Mouse (Mus musculus) erythroblast, embryonic 14.5 days (primary cell): ENCODE data around the gene 5730480H06Rik. TPM values are rescaled to one million over a fixed set of nuclear protein-coding genes. Genes with fewer than 3 reads are reported as not detected.

ENCODE experiments used
- H3K27me3 ChIP-seq: 2 replicates; pipeline ENCODE4 v1.6.1; 2012; ENCODE audit warnings: inconsistent platforms; ENCODE audit not compliant: control insufficient read depth
- H3K36me3 ChIP-seq: 2 replicates; pipeline ENCODE4 v1.6.1; 2012; ENCODE audit warnings: mild to moderate bottlenecking, inconsistent platforms; ENCODE audit not compliant: control insufficient read depth
- H3K4me1 ChIP-seq: 2 replicates; pipeline ENCODE4 v1.6.1; 2012; ENCODE audit warnings: inconsistent platforms; ENCODE audit not compliant: control insufficient read depth
- H3K4me3 ChIP-seq: replicated peaks from 2 replicates; pipeline ENCODE3; 2012; ENCODE audit warnings: moderate library complexity, mild to moderate bottlenecking, inconsistent platforms
- H3K9me3 ChIP-seq: 2 replicates; pipeline ENCODE4 v1.6.1; 2012; ENCODE audit warnings: low read length, inconsistent platforms, mixed read lengths; ENCODE audit not compliant: control insufficient read depth
- GATA1 ChIP-seq: IDR thresholded peaks from 2 replicates; pipeline ENCODE4 v1.6.1; 2012; ENCODE audit warnings: low read length, inconsistent platforms, mixed read lengths
- TAL1 ChIP-seq: IDR thresholded peaks from 3 replicates; pipeline ENCODE4 v1.6.1; 2012; ENCODE audit warnings: low read length, inconsistent platforms, mixed read lengths
- polyA plus RNA-seq: library from polyadenylated mRNA; stranded (reverse); fragments of >175 nt; gene quantifications from 2 replicates; pipeline ENCODE4 v1.2.3, GENCODE M21; 2012

The 5730480H06Rik gene
- polyA plus RNA-seq, 1 experiment, result 0.10 TPM

- TF ChIP-seq TAL1 (no peak), GATA1 (no peak)
- no peak overlapping the region for H3K4me3 ChIP-seq
- H3K27me3 ChIP-seq, result no peaks in the 10 kb centered on the region
- H3K36me3 ChIP-seq, result no peaks in the 10 kb centered on the region
- no peaks in the 10 kb centered on the region for H3K9me3 ChIP-seq
- no peaks in the 10 kb centered on the region for H3K4me1 ChIP-seq
These were observed 83.7 kb downstream of the 5730480H06Rik start for GRCm38 (mm10) chr5:48411462-48411861.

- Histone ChIP-seq H3K27me3 (no peaks in the 10 kb centered on the region), H3K4me1 (no peaks in the 10 kb centered on the region), H3K36me3 (no peaks in the 10 kb centered on the region), H3K4me3 (no peak overlapping the region), H3K9me3 (no peaks in the 10 kb centered on the region)
- TF ChIP-seq GATA1 (no peak), TAL1 (no peak)
These were observed 84.5 kb downstream of the 5730480H06Rik start for GRCm38 (mm10) chr5:48412261-48412660.

DNA sequence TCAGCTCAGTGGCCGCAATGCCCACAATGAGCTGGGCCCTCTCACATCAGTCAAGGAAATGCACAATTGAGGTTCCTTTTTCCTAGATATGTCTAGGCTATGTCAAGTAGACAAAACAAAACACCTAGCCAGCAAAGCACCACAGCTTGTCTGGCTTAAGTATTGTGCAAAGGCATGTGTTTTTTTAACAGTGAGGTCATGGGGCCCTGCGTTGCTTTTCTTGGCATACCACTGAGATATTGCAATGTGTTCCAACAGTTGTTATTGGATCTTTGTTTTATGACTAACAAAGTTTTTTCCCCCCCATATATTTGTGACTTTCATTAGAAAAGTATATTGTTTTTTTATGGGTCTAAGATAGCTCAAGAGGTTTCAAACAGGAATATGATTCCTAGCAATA is 92.0 kb downstream of the 5730480H06Rik start:
- no peaks in the 10 kb centered on the region for H3K9me3 ChIP-seq
- TF ChIP-seq TAL1 (no peak), GATA1 (no peak)
- H3K4me3 ChIP-seq, result no peak overlapping the region
- no peaks in the 10 kb centered on the region for H3K36me3 ChIP-seq
- no peaks in the 10 kb centered on the region for H3K27me3 ChIP-seq
- H3K4me1 ChIP-seq, result no peaks in the 10 kb centered on the region

GRCm38 (mm10) chr5:48421957-48422356 is 94.2 kb downstream of the 5730480H06Rik start:
- Histone ChIP-seq H3K27me3 (no peaks in the 10 kb centered on the region), H3K9me3 (no peaks in the 10 kb centered on the region), H3K4me3 (no peak overlapping the region), H3K4me1 (no peaks in the 10 kb centered on the region), H3K36me3 (no peaks in the 10 kb centered on the region)
- TF ChIP-seq GATA1 (no peak), TAL1 (no peak)

- Histone ChIP-seq H3K27me3 (no peaks in the 10 kb centered on the region), H3K4me1 (no peaks in the 10 kb centered on the region), H3K4me3 (no peak overlapping the region), H3K9me3 (no peaks in the 10 kb centered on the region), H3K36me3 (no peaks in the 10 kb centered on the region)
- TF ChIP-seq GATA1 (no peak), TAL1 (no peak)
These were observed 102.7 kb downstream of the 5730480H06Rik start for GRCm38 (mm10) chr5:48430459-48430858.

DNA sequence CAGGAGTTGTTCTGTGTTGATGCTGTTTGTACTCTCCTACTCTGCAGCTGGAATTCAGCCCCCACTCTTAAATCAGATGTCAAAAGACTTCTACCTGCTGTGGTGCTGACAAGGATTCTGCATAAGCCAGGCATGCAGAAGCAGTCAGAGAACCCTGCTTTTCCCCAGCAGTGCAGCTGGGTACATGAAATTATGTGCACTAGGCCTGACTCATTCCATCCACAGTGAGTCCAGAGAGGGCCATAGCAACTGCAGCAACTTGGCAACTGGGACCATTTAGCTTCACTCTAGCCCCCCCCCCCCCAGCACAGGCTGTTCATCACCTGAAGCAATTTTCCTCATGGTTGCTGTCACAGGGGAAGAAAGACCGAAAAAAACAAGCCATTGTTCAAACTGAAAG is 121.1 kb downstream of the 5730480H06Rik start:
- TF ChIP-seq GATA1, result no peak
- no peak for TF ChIP-seq TAL1
- no peaks in the 10 kb centered on the region for H3K4me1 ChIP-seq
- H3K9me3 ChIP-seq, result no peaks in the 10 kb centered on the region
- H3K4me3 ChIP-seq, result no peak overlapping the region
- H3K36me3 ChIP-seq, result no peaks in the 10 kb centered on the region
- H3K27me3 ChIP-seq, result no peaks in the 10 kb centered on the region

DNA sequence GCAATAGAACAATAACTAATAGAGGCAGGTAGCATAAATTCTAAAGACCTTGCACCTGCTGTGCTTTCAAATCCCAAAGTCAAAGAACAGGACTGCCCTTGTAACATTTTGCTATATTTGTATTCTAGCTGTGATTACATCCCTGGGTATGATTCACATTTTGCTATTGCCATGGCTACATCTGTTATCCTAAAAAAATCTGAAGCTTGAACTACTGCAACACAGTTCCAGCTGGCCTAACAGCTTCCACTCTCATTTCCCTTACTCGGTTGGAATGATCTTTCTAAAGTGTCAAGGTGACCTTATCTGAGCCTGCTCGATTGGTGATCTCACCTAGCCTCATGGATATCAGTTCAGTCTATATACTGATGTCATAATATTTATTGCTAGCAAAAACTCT is 132.5 kb downstream of the 5730480H06Rik start:
- H3K27me3 ChIP-seq, result no peaks in the 10 kb centered on the region
- TF ChIP-seq TAL1 (no peak), GATA1 (no peak)
- peaks cover 2% of the 10 kb centered on the region; the same call in 1 of the 2 replicates for H3K9me3 ChIP-seq
- H3K4me3 ChIP-seq, result no peak overlapping the region
- no peaks in the 10 kb centered on the region for H3K4me1 ChIP-seq
- no peaks in the 10 kb centered on the region for H3K36me3 ChIP-seq
